Mouse (Mus musculus): Measurements from ENCODE around the gene Ubqln1. TPM values are rescaled to one million over a fixed set of nuclear protein-coding genes. Genes with fewer than 3 reads are reported as not detected.
A peak's percentile ranks its signal among the peaks of the same experiment; 100 is the strongest.

Gene Ubqln1
- polyA plus RNA-seq, 1 experiment: 95.2 TPM

GRCm38 (mm10) chr13:58232070-58232469 lies 16.6 kb upstream of the Ubqln1 start:
- no peak overlapping the region for H3K27ac ChIP-seq (ENCODE audit: control insufficient read depth, insufficient read depth, low read depth, low read length)
- no peaks in the 10 kb centered on the region for H3K4me1 ChIP-seq (ENCODE audit: control insufficient read depth, insufficient read depth, low read length)
- no peaks in the 10 kb centered on the region for H3K27me3 ChIP-seq (ENCODE audit: control insufficient read depth, insufficient read depth, low read length)
- no peak for TF ChIP-seq POLR2A (IDR thresholded peaks at IDR 0.05; ENCODE audit: control insufficient read depth, low read depth, low read length)
- peaks cover 1% of the 10 kb centered on the region; the same call in 1 of the 2 replicates for H3K36me3 ChIP-seq (ENCODE audit: control insufficient read depth, insufficient read depth, low read length)
- no peak overlapping the region for H3K4me3 ChIP-seq (ENCODE audit: control insufficient read depth, low read depth, low read length)

GRCm38 (mm10) chr13:58228624-58229023 lies 13.2 kb upstream of the Ubqln1 start:
- TF ChIP-seq POLR2A (IDR thresholded peaks at IDR 0.05; ENCODE audit: control insufficient read depth, low read depth, low read length): no peak
- no peak for TF ChIP-seq CTCF (IDR thresholded peaks at IDR 0.05; ENCODE audit: control insufficient read depth, insufficient read depth, insufficient replicate concordance, low read depth, low read length)
- H3K36me3 ChIP-seq (ENCODE audit: control insufficient read depth, insufficient read depth, low read length): no peaks in the 10 kb centered on the region
- no peak overlapping the region for H3K4me3 ChIP-seq (ENCODE audit: control insufficient read depth, low read depth, low read length)
- peaks cover 4% of the 10 kb centered on the region; the same call in 1 of the 2 replicates for H3K4me1 ChIP-seq (ENCODE audit: control insufficient read depth, insufficient read depth, low read length)
- no peaks in the 10 kb centered on the region for H3K27me3 ChIP-seq (ENCODE audit: control insufficient read depth, insufficient read depth, low read length)
- H3K27ac ChIP-seq (ENCODE audit: control insufficient read depth, insufficient read depth, low read depth, low read length): no peak overlapping the region

GRCm38 (mm10) chr13:58225694-58226093 lies 10.2 kb upstream of the Ubqln1 start:
- peaks cover 4% of the 10 kb centered on the region; the same call in 1 of the 2 replicates for H3K4me1 ChIP-seq (ENCODE audit: control insufficient read depth, insufficient read depth, low read length)
- H3K4me3 ChIP-seq (ENCODE audit: control insufficient read depth, low read depth, low read length): no peak overlapping the region
- H3K27me3 ChIP-seq (ENCODE audit: control insufficient read depth, insufficient read depth, low read length): no peaks in the 10 kb centered on the region
- H3K27ac ChIP-seq (ENCODE audit: control insufficient read depth, insufficient read depth, low read depth, low read length): no peak overlapping the region
- no peak for TF ChIP-seq CTCF (IDR thresholded peaks at IDR 0.05; ENCODE audit: control insufficient read depth, insufficient read depth, insufficient replicate concordance, low read depth, low read length)
- no peaks in the 10 kb centered on the region for H3K36me3 ChIP-seq (ENCODE audit: control insufficient read depth, insufficient read depth, low read length)

GRCm38 (mm10) chr13:58220206-58220605 lies 4.8 kb upstream of the Ubqln1 start:
- Histone ChIP-seq H3K27me3 (ENCODE audit: control insufficient read depth, insufficient read depth, low read length) (no peaks in the 10 kb centered on the region), H3K27ac (ENCODE audit: control insufficient read depth, insufficient read depth, low read depth, low read length) (no peak overlapping the region), H3K4me1 (ENCODE audit: control insufficient read depth, insufficient read depth, low read length) (no peaks in the 10 kb centered on the region; the same call in 1 of the 2 replicates), H3K4me3 (ENCODE audit: control insufficient read depth, low read depth, low read length) (no peak overlapping the region), H3K36me3 (ENCODE audit: control insufficient read depth, insufficient read depth, low read length) (no peaks in the 10 kb centered on the region)
- TF ChIP-seq CTCF (IDR thresholded peaks at IDR 0.05; ENCODE audit: control insufficient read depth, insufficient read depth, insufficient replicate concordance, low read depth, low read length) (no peak), POLR2A (IDR thresholded peaks at IDR 0.05; ENCODE audit: control insufficient read depth, low read depth, low read length) (no peak)

- Histone ChIP-seq H3K27me3 (ENCODE audit: control insufficient read depth, insufficient read depth, low read length) (no peaks in the 10 kb centered on the region), H3K4me3 (ENCODE audit: control insufficient read depth, low read depth, low read length) (no peak overlapping the region), H3K4me1 (ENCODE audit: control insufficient read depth, insufficient read depth, low read length) (no peaks in the 10 kb centered on the region; the same call in 1 of the 2 replicates), H3K27ac (ENCODE audit: control insufficient read depth, insufficient read depth, low read depth, low read length) (no peak overlapping the region), H3K36me3 (ENCODE audit: control insufficient read depth, insufficient read depth, low read length) (no peaks in the 10 kb centered on the region)
- TF ChIP-seq POLR2A (IDR thresholded peaks at IDR 0.05; ENCODE audit: control insufficient read depth, low read depth, low read length) (no peak), CTCF (IDR thresholded peaks at IDR 0.05; ENCODE audit: control insufficient read depth, insufficient read depth, insufficient replicate concordance, low read depth, low read length) (no peak)
Measured at GRCm38 (mm10) chr13:58217536-58217935, 2.1 kb upstream of the Ubqln1 start.

GRCm38 (mm10) chr13:58216395-58216794 lies 942 bp upstream of the Ubqln1 start:
- TF ChIP-seq POLR2A (IDR thresholded peaks at IDR 0.05; ENCODE audit: control insufficient read depth, low read depth, low read length): no peak
- no peak for TF ChIP-seq CTCF (IDR thresholded peaks at IDR 0.05; ENCODE audit: control insufficient read depth, insufficient read depth, insufficient replicate concordance, low read depth, low read length)
- H3K27me3 ChIP-seq (ENCODE audit: control insufficient read depth, insufficient read depth, low read length): no peaks in the 10 kb centered on the region
- H3K27ac ChIP-seq (ENCODE audit: control insufficient read depth, insufficient read depth, low read depth, low read length): no peak overlapping the region; the same call in 1 of the 2 replicates
- no peaks in the 10 kb centered on the region; the same call in 1 of the 2 replicates for H3K4me1 ChIP-seq (ENCODE audit: control insufficient read depth, insufficient read depth, low read length)
- H3K4me3 ChIP-seq (ENCODE audit: control insufficient read depth, low read depth, low read length): peak overlapping the region; percentile 96; the same call in 1 of the 2 replicates
- no peaks in the 10 kb centered on the region for H3K36me3 ChIP-seq (ENCODE audit: control insufficient read depth, insufficient read depth, low read length)

GRCm38 (mm10) chr13:58215253-58215591 lies 231 bp downstream of the Ubqln1 start:
- H3K27me3 ChIP-seq (ENCODE audit: control insufficient read depth, insufficient read depth, low read length): no peaks in the 10 kb centered on the region
- H3K4me3 ChIP-seq (ENCODE audit: control insufficient read depth, low read depth, low read length): peak overlapping the region; percentile 96
- no peaks in the 10 kb centered on the region for H3K36me3 ChIP-seq (ENCODE audit: control insufficient read depth, insufficient read depth, low read length)
- peak overlapping the region; percentile 95 for H3K27ac ChIP-seq (ENCODE audit: control insufficient read depth, insufficient read depth, low read depth, low read length)
- H3K4me1 ChIP-seq (ENCODE audit: control insufficient read depth, insufficient read depth, low read length): no peaks in the 10 kb centered on the region; the same call in 1 of the 2 replicates
- TF ChIP-seq POLR2A (IDR thresholded peaks at IDR 0.05; ENCODE audit: control insufficient read depth, low read depth, low read length): no peak
- TF ChIP-seq CTCF (IDR thresholded peaks at IDR 0.05; ENCODE audit: control insufficient read depth, insufficient read depth, insufficient replicate concordance, low read depth, low read length): no peak
